Comparison of ENCODE assay signal across 9 mouse cellular contexts in the genomic region with DNA sequence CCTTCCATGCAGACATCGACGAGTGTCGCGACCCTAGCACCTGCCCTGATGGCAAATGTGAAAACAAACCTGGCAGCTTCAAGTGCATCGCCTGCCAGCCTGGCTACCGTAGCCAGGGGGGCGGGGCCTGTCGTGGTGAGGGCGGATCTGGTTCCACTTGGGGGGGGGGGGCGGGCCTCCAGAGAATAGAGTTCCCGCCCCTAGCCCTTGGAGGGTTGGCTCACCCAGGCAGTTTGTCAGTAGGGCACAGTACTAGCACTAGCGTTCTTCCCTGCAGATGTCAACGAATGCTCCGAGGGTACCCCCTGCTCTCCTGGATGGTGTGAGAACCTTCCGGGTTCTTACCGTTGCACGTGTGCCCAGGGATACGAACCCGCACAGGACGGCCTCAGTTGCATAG. TPM values are rescaled to one million over a fixed set of nuclear protein-coding genes. Genes with fewer than 3 reads are reported as not detected.
DNase-seq lines count a peak whose midpoint lies in the region; ATAC-seq and TF ChIP-seq lines count a peak whose summit lies in the region.
"Had no signal": no experiment of that assay in that cellular context is flagged by ENCODE, and none has a peak within 500 bp of the region (broad histone marks: within the 10 kb centered on the region; RNA-seq: fewer than 3 reads in every experiment).

No protein-coding gene starts in this region.

- H3K4me2 ChIP-seq in heart, embryonic 11.5 days: peak overlapping the region; percentile 37
- no peak overlapping the region for H3K4me2 ChIP-seq in stomach, postnatal 0 days (replicated peaks; ENCODE audit: low read depth)

- no peak for TF ChIP-seq EP300 in stomach, postnatal 0 days (optimal IDR thresholded peaks at IDR 0.05)

- H3K4me1 ChIP-seq in heart, embryonic 11.5 days (ENCODE audit: control insufficient read depth, insufficient read depth, low read length): peaks cover 22% of the 10 kb centered on the region
- no peaks in the 10 kb centered on the region for H3K4me1 ChIP-seq in liver, adult 2 months (ENCODE audit: control insufficient read depth, insufficient read depth, low read length)
- no peaks in the 10 kb centered on the region; the same call in 1 of the 2 replicates for H3K4me1 ChIP-seq in stomach, postnatal 0 days (replicated peaks; ENCODE audit: control insufficient read depth, insufficient read depth)

- no peak for DNase-seq in heart, adult 9 months (ENCODE audit: low spot score in 2 of 2)
- DNase-seq in ZHBTc4 (ENCODE audit: low read depth, low spot score): peak; percentile 63
- peak; percentile 57 for DNase-seq in heart, postnatal 4 days
- DNase-seq in liver, adult 2 months (ENCODE audit: extremely low read depth, low read depth, low spot score): peak; percentile 41
- DNase-seq in stomach, postnatal 0 days (ENCODE audit: low spot score): peak; percentile 72
- no peak for DNase-seq in left cerebral cortex, adult 11 months (ENCODE audit: low spot score)
- DNase-seq in urinary bladder, adult 2 months (ENCODE audit: low spot score): no peak

- ATAC-seq in heart, embryonic 11.5 days (replicated peaks; ENCODE audit: insufficient number of reproducible peaks, low FRiP score, low TSS enrichment): no peak
- peak; percentile 6; the same call in 1 of the 2 replicates for ATAC-seq in stomach, postnatal 0 days (ENCODE audit: low FRiP score, low TSS enrichment)

- H3K4me3 ChIP-seq in heart, embryonic 11.5 days (ENCODE audit: low read depth, low read length): peak overlapping the region; percentile 12; the same call in 1 of the 2 replicates
- no peak overlapping the region for H3K4me3 ChIP-seq in liver, adult 2 months (ENCODE audit: insufficient read depth, low read depth, low read length)
- no peak overlapping the region for H3K4me3 ChIP-seq in stomach, postnatal 0 days (ENCODE audit: low read depth, low read length)

- H3K9me3 ChIP-seq in heart, embryonic 11.5 days (replicated peaks; ENCODE audit: control insufficient read depth, low read length): no peaks in the 10 kb centered on the region
- H3K9me3 ChIP-seq in stomach, postnatal 0 days (ENCODE audit: control insufficient read depth, low read length): no peaks in the 10 kb centered on the region

- 0 out of 2 replicates have a peak overlapping the region, but pooled peaks have one; percentile 22 for H3K9ac ChIP-seq in heart, embryonic 11.5 days (ENCODE audit: low read depth, low read length)
- no peak overlapping the region for H3K9ac ChIP-seq in liver, adult 2 months (ENCODE audit: low read depth, low read length)
- H3K9ac ChIP-seq in stomach, postnatal 0 days (ENCODE audit: low read length): no peak overlapping the region

- no peak for TF ChIP-seq CTCF in liver, adult 2 months (IDR thresholded peaks at IDR 0.05; ENCODE audit: low read depth, low read length)
- TF ChIP-seq CTCF in stomach, postnatal 0 days (IDR thresholded peaks at IDR 0.05; ENCODE audit: low read depth): no peak

- no peaks in the 10 kb centered on the region for H3K36me3 ChIP-seq in heart, embryonic 11.5 days (ENCODE audit: control insufficient read depth, insufficient read depth, low read length)
- no peaks in the 10 kb centered on the region for H3K36me3 ChIP-seq in liver, adult 2 months (ENCODE audit: control insufficient read depth, insufficient read depth, low read length)
- no peaks in the 10 kb centered on the region for H3K36me3 ChIP-seq in stomach, postnatal 0 days (ENCODE audit: control insufficient read depth, insufficient read depth, low read length)

- no peaks in the 10 kb centered on the region for H3K79me2 ChIP-seq in liver, adult 2 months (ENCODE audit: control insufficient read depth, insufficient read depth, low read length)

- peaks cover 87% of the 10 kb centered on the region for H3K27me3 ChIP-seq in heart, embryonic 11.5 days (ENCODE audit: control insufficient read depth, insufficient read depth, low read length)
- H3K27me3 ChIP-seq in liver, adult 2 months (ENCODE audit: control insufficient read depth, insufficient read depth, low read length): no peaks in the 10 kb centered on the region
- no peaks in the 10 kb centered on the region for H3K27me3 ChIP-seq in stomach, postnatal 0 days (ENCODE audit: control insufficient read depth, insufficient read depth, low read length)

- WGBS in heart, embryonic 11.5 days (ENCODE audit: insufficient replicate concordance): 6% methylated on average over 20 of the region's 20 CpGs
- 19% methylated on average over 20 of the region's 20 CpGs for WGBS in liver, adult 2 months
- 20% methylated on average over 20 of the region's 20 CpGs for WGBS in stomach, postnatal 0 days

- no peak overlapping the region for H3K27ac ChIP-seq in heart, embryonic 11.5 days (ENCODE audit: low read depth, low read length)
- no peak overlapping the region for H3K27ac ChIP-seq in liver, adult 2 months (replicated peaks; ENCODE audit: insufficient read depth, low read depth, low read length)
- no peak overlapping the region for H3K27ac ChIP-seq in stomach, postnatal 0 days (replicated peaks)

- TF ChIP-seq POLR2A in liver, adult 2 months (IDR thresholded peaks at IDR 0.05; ENCODE audit: extremely low read depth, insufficient read depth, low read length): no peak

RNA-seq across cellular contexts. Expression of a gene that starts 11.0 kb away (rescaled TPM):
- 9.3 and 9.8 TPM in 2 replicates for polyA plus RNA-seq in heart, embryonic 11.5 days (2014; fragmentation: Nextera tagmentation; extraction: Ambion mirVana)
- 10 to 100 TPM; 78.7 to 79.6 TPM for total RNA-seq in heart, postnatal 4 days (2021)
- total RNA-seq in liver, adult 2 months (2014; rRNA removed): 1.2 and 2.1 TPM in 2 replicates
- polyA plus RNA-seq in liver, adult 2 months (2012; rRNA removed): 3.4 and 3.6 TPM in 2 replicates
- polyA plus RNA-seq in stomach, postnatal 0 days (2015; fragmentation: Nextera tagmentation; extraction: Ambion mirVana): 15.7 and 26.9 TPM in 2 replicates
- polyA plus RNA-seq in urinary bladder, adult 2 months (2012; rRNA removed): 132 and 164 TPM in 2 replicates

RNA-seq across cellular contexts. Expression of a gene that starts 19.5 kb away (rescaled TPM):
- polyA plus RNA-seq in heart, embryonic 11.5 days (2014; fragmentation: Nextera tagmentation; extraction: Ambion mirVana): 54.8 and 59.4 TPM in 2 replicates
- 10 to 100 TPM; 60.6 to 69.0 TPM for total RNA-seq in heart, postnatal 4 days (2021)
- 28.9 and 35.9 TPM in 2 replicates for total RNA-seq in liver, adult 2 months (2014; rRNA removed)
- 40.9 and 46.6 TPM in 2 replicates for polyA plus RNA-seq in liver, adult 2 months (2012; rRNA removed)
- 38.1 and 40.9 TPM in 2 replicates for polyA plus RNA-seq in stomach, postnatal 0 days (2015; fragmentation: Nextera tagmentation; extraction: Ambion mirVana)
- 104 and 123 TPM in 2 replicates for polyA plus RNA-seq in urinary bladder, adult 2 months (2012; rRNA removed)

RNA-seq across cellular contexts. Expression of a gene that starts 22.3 kb away (rescaled TPM):
- polyA plus RNA-seq in heart, embryonic 11.5 days (2014; fragmentation: Nextera tagmentation; extraction: Ambion mirVana): 75.5 and 81.6 TPM in 2 replicates
- total RNA-seq in heart, postnatal 4 days (2021): 10 to 100 TPM; 48.3 to 49.0 TPM
- total RNA-seq in liver, adult 2 months (2014; rRNA removed): 6.8 and 9.9 TPM in 2 replicates
- polyA plus RNA-seq in liver, adult 2 months (2012; rRNA removed): 51.7 and 56.6 TPM in 2 replicates
- polyA plus RNA-seq in stomach, postnatal 0 days (2015; fragmentation: Nextera tagmentation; extraction: Ambion mirVana): 51.9 and 52.1 TPM in 2 replicates
- 66.3 and 79.4 TPM in 2 replicates for polyA plus RNA-seq in urinary bladder, adult 2 months (2012; rRNA removed)

RNA-seq across cellular contexts. Expression of a gene that starts 25.6 kb away (rescaled TPM):
- polyA plus RNA-seq in heart, embryonic 11.5 days (2014; fragmentation: Nextera tagmentation; extraction: Ambion mirVana): 54.8 and 68.0 TPM in 2 replicates
- 100 to 1,000 TPM; 179 to 191 TPM for total RNA-seq in heart, postnatal 4 days (2021)
- total RNA-seq in liver, adult 2 months (2014; rRNA removed): 5.1 and 5.8 TPM in 2 replicates
- polyA plus RNA-seq in liver, adult 2 months (2012; rRNA removed): 5.3 and 8.3 TPM in 2 replicates
- polyA plus RNA-seq in stomach, postnatal 0 days (2015; fragmentation: Nextera tagmentation; extraction: Ambion mirVana): 28.0 and 29.5 TPM in 2 replicates
- 97.4 and 116 TPM in 2 replicates for polyA plus RNA-seq in urinary bladder, adult 2 months (2012; rRNA removed)

RNA-seq across cellular contexts. Expression of a gene that starts 47.6 kb away (rescaled TPM):
- polyA plus RNA-seq in heart, embryonic 11.5 days (2014; fragmentation: Nextera tagmentation; extraction: Ambion mirVana): not detected in 2 replicates
- not detected for total RNA-seq in heart, postnatal 4 days (2021)
- total RNA-seq in liver, adult 2 months (2014; rRNA removed): not detected in 2 replicates
- 0.09 TPM in 1 of 2 replicates, not detected in the other for polyA plus RNA-seq in liver, adult 2 months (2012; rRNA removed)
- 8.4 and 9.5 TPM in 2 replicates for polyA plus RNA-seq in stomach, postnatal 0 days (2015; fragmentation: Nextera tagmentation; extraction: Ambion mirVana)
- polyA plus RNA-seq in urinary bladder, adult 2 months (2012; rRNA removed): 0.13 and 0.25 TPM in 2 replicates
- total RNA-seq: heart, adult 18-20 months had no signal

Comparison
In these comparisons a context has a peak if more than half of its experiments do, and no peak if none do; other contexts are left out.
1. DNase-seq: peak in ZHBTc4 (single experiment), heart, postnatal 4 days (single experiment), liver, adult 2 months (single experiment) and stomach, postnatal 0 days (single experiment); none in heart, adult 9 months (0 of 2), left cerebral cortex, adult 11 months (single experiment) and urinary bladder, adult 2 months (single experiment).